Mouse (Mus musculus): ENCODE measurements around the gene Manf.

GRCm38 (mm10) chr9:106819201-106819600, 72.6 kb downstream of the Manf start:
- TF ChIP-seq CTCF (IDR thresholded peaks at IDR 0.05; ENCODE audit: low read depth) (peak; percentile 63), EP300 (IDR thresholded peaks at IDR 0.05; ENCODE audit: low read depth) (no peak)
